Mouse (Mus musculus) heart, adult 8-10 months (tissue): ENCODE measurements around the gene Sbpl. TPM values are rescaled to one million over a fixed set of nuclear protein-coding genes. Genes with fewer than 3 reads are reported as not detected.
A peak's percentile ranks its signal among the peaks of the same experiment; 100 is the strongest.

Experiments
- DNase-seq: peaks from one replicate; pipeline ENCODE4 v3.0.0; 2022; ENCODE audit warnings: low spot score
- total RNA-seq, 4 experiments: library from RNA; stranded (reverse); gene quantifications; 2 replicates each; pipeline ENCODE4 v1.2.4; 2022

The Sbpl gene
- total RNA-seq, result not detected

DNA sequence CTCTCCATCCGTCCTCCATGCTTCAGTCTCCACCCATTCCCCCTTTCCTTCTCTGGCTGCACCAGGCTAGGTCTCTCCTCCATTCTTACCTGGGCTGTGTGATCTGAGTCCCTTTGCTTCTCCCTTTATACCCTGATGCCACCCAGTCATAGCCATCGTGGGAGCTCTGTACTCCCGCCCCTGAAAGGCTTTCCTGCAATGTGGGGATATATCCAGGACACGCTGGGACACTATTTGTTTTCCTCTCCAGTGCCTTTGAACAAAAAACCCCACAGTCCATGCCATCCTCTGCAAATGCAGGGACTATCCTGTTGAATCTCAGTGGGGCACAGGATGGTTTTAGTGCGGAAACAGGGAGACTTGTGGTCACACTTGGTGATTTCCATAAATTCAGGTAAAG, at the start of gene Sbpl:
Gene Sbpl (minus strand): TSS at position 101 of the 400 bp plus-strand sequence.
- no peak for DNase-seq

DNA sequence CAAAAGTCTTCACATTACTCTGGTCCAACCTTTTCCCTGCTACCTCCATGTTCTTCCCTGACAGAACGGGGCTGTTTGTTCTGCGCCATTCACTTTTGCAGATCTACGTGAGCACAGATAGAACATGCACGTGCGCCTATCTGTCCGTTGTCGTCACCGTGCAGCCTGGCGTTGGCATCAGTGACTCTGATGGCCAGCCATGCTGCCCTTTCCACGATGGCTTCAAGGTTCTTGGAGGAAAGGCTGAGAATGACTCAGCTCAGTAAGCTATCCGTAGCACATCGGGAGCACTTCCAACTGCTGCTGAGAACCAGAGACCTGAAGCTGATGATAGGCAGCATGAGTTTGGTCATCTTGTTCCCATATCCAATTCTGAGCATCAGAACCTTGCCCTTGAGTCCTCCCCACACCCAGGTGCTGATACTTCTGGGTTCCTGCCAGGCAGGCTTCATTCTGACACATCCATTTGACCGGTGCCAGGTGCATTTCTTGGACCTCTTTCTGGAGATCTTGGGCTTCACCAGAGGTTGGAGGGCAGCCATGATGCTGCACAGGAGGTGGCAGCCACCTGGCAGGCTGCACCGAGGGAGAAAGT, 49.1 kb upstream of the Sbpl start:
- DNase-seq, result no peak

DNA sequence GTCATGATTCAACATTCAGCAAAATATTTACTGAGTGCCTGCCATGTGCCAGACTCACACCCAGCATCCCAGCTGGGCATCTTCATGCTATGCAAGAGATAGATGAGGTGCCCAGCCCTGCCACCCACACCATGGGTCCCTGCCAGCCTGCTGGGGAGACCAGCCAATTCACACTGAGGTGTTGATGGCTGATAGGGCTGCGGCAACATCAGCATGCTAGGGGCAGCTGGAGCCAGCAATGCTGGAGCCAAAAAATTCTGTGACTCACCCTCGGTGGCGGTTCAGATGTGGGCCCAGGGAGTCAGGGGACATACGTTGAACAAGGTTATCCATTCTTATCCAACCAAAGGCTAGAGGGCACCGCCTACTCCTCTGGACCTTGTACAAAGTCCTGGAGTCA, 45.3 kb upstream of the Sbpl start:
- DNase-seq, result peak; percentile 64

DNA sequence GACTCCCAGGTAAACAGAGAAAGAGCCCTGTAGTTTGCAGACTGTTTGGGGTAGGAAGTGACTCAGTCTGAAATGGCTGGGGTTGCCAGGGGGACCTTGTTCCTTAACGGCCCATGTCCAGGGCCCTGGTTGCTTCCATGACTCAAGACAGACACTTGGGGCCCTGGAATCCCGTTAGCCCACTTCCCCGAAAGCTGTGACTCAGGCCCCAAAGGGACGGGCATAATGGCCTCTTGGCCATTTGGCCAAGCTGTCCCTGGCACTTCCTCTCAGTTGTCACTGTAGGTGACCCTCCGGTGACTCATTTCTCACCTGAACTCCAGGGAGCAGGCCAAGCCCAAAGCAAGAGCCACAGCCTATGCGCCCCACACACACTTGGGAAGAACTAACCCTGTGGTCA, 43.3 kb upstream of the Sbpl start:
- DNase-seq, result no peak

DNA sequence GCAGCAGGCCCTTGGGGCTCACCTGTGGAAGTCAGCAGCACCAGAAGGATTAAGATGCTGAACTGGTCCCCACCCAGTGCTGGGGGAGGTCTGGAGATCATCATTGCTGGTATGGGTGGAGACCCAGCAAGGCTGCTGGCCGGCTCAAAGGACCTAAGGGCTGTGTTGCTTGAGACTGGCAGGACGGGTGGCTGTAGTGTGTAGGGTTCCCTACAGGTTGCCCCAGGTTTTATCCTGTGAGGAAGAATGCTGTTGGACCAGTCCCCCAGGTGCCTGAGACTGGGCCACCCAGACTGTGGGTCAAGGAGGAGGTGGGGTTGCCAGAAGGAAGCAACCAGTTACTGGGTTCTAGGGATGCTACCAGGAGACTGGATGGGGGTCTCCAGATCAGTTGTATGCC, 42.8 kb upstream of the Sbpl start, which contains the start of gene Prss22:
Gene Prss22 (minus strand): TSS at position 200 of the 400 bp plus-strand sequence.
- no peak for DNase-seq

DNA sequence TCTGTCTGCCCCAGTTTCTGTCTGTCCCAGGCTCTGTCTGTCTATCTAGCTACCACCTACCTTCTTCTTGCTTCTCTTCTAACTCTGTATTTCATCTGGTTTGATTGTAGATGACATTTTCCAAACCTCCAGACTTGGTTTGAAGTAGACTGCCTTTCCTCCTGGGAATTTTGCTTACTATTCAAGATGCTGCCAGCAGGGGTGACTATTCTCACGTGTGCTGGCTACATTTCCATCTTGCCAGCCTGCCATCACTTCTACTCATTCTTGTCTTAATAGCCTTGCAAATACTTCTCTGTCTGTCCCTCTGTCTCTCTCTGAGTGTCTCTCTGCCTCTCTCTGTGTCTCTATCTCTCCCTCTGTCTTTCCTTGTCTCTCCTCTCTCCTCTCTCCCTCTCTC, 40.3 kb upstream of the Sbpl start:
- no peak for DNase-seq

DNA sequence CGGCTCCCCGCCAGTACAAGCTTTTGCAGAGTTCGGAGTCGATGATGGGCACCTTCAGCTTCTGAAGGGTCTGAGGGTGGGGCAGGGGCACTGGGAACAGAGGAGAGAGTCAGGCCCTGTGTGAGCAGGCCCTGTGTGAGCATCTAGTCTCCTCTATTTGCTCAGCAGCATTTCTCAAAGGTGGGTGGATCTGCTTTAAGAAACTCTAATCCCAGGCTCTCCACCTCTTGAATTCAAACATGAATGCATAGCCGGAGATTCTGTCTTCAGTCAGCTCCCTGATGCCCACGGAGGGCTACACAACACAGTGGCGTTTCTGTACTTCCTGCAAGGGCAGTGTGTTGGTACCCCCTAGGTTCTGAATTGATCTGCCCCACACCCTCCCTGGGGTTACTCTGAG, 39.6 kb upstream of the Sbpl start:
- no peak for DNase-seq

DNA sequence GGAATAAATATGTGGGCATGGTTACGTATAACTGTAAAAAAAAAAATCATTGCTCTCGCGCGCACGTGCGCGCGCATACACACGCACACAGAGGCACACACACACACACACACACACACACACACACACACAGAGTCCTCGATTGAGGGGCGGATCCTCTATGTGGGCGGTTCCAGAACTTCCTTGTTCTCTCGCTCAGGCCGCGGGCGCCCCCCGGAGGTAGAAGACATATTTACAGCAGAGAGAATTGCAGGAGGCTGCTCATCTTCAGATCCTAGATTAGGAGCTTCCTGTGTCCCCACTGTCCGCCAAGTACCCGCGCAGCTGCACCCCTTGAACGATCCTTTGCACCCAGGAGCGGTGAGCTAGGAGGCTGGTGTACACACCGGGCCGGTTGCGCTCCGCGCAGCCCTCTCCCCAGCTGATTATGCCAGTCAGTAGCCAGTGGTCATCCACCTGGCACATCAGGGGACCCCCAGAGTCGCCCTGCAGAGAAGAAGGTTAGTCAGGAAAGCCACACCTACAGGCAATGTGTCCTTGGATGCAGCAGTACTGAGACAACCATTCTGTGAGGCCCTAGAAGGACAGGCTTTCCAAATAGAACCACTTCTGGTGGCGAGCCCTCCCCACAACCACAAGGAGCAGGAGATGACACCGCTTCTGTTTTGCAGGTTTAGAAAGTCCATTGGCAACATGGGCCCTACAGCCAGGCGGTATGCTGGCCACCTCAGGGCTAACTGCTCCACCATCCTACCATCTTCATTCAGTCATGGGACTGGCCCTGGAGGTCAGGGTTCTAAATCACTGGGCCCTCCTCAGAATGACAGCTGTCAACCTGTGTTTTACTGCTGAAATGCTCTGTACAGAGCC, 38.7 kb upstream of the Sbpl start:
- DNase-seq, result peak; percentile 82

DNA sequence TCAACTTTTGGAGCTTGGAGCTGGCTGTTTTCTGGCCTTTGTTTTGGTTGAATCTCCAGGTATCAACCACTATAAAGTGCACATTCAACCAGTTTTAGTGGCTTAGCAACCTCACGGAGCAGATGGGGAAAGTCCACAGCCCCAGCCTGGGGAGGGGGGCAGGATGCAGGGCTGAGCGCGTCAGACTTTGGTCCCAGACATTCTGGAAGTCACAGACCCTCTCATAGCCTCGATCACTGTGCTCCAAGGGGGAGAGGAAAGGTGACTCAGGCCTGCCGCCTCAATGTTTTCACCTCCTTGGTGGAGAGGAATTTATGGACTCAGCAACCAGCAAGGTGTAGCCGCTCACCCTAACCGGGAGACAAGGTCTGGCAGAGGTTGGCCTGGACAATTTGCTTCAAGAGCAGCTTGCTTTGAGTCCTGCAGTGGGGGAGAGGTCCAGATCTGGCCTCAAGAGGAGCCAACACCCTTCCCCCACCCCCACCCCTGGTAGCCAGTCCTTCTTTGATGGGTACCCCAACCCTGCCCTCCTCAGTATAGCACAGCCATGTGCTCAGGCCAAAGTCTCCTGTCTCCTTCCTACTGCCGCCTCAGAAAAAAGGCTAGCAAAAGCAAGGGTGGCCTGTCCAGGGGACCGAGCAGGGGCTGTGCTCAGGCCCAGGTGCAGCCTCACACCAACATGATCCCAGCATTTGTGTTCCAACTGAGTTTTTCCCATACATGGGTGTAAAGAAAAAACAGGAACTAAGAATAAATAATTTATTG, 37.9 kb upstream of the Sbpl start:
- DNase-seq, result no peak

DNA sequence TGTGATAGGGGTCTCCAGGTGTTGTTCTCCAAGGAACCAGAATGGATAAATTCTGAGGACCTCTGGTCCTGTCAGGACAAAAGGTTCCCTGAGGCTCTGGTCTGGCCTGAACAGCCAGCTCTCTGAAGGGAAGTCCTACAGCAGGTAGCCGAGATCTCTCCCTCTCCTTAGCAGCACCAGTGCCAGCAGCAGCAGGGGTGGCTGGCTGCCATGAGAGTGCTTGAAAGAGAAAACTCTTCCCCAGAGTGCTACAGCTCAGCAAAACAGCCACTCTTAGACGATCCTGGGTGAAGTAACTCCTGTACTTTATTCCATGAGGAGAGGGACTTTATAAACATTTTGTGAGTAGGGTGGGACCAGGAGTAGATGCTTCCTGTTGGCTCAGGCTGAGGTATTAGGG, 34.7 kb upstream of the Sbpl start:
- no peak for DNase-seq

DNA sequence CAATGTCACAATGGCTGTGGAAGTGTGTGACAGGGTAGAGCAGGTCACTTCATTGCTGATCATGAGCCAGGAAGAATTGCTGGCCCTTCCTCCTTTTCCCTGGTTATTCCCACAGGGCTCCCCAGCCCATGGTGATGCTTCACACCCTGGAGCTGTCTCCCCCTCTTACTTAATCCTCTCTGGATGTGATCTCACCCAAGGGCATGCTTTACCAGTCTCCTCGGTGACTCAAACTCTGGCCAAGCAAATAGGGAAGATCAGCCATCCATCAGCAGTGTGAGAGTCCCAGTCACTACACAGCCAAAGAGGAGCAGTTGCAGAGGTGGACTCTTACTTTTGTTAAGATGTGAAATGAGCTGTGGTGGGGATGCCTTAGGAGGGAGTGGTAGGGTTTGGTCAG, 29.9 kb upstream of the Sbpl start:
- DNase-seq, result no peak

DNA sequence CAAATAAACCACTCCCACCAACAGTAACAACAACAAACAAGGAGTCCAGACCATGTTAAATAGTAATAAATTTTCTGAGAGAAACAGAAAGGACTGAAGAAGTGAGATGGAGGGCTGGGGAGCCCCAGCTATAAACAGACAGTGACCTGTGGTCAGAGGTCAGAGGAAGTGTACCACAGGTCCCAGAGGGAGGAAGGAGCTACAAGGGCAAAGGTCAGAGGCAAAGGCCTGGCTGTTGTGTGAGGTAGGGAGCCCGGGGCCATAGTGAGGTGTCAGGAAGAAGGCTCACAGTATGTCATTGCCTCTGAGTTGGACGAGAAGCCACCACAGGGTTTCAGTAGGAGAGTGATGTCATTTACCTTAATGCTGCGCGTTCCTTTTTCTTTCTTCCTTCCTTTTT, 27.8 kb upstream of the Sbpl start:
- no peak for DNase-seq

DNA sequence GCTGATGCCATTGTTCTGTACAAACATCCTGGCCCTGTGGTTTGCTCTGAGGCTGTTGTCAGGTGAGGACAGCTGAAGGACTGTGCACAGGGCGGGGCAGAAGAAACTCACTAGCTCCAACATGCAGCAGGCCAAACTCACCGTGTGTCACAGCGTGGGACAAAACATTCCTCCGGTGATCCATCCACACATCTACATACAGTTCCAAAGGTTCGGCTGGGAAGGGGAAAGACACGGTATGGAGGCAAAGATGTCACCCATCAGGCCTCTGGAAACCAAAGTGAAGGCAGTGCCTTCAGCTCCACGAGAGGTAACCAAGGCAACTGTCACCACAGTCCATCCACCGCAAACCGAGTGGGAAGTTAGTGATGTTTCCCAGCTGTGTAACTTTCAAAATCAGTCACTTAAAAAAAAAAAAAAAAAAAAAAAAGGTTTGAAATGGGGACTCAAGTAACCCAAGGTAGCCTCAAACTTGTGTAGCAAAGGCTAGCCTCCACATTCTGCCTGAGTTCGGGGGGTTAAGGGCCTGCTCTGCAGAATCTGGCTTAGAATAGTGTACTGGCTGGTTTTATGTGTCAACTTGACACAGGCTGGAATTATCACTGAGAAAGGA, 25.3 kb upstream of the Sbpl start, which contains the start of gene Prss30:
Gene Prss30 (minus strand): TSS at position 270 of the 613 bp plus-strand sequence.
- DNase-seq, result no peak

DNA sequence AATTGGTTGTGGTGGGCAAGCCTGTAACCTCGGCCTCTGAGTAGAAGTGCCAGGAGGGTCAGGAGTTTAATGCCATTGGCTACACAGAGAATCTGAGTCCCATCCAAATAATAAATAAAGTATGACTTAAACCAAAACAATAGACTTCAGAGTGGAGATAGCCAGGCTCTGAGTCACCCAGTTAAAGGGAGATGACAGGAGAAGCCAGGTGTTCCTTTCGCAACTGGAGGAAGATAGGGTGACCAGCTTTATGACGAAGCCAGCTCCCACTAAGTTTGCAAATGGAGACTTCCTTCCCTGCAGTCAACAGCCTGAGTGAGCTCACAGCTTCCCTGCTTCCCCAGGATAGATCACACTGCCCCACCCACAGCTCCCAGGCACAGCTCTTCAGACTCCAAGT, 24.4 kb upstream of the Sbpl start:
- no peak for DNase-seq

DNA sequence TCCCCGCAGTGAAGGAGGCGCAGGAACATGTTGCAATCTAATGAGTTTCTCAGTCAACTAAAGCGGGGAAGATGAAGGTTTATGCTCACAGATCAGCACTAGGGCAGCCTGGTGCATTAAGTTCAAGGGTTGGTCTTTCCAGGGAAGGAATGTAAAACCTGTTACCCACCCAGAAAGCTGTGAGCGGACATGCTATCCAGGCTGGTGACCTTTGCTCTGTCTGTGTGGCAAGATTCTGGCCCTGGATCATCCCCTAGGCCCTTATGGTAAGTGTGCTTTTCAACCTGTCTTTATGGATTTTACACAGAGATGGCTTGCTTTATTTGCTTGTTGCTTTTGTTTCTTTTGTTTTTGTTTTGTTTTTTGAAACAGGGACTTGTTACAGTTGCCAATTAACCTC, 21.6 kb upstream of the Sbpl start:
- DNase-seq, result no peak

DNA sequence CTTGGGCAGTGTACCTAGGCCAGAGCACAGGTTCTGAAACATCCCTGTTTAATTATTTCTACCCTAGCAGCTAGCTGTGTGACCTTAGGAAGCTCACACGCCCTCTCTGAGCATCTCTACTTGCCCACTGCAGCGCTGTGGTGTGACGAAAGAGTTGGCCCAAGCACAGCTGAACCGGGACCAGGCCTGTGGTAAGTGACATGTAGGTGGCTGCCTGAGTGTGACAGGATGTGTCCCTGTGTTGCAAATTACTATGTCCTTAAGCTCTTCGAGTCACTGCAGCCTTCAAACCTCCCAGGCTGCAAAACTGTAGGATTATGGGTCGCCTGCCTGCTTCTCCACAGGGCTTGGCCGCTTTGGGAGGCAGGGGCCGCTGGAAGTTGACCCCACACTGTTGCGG, 16.2 kb upstream of the Sbpl start:
- no peak for DNase-seq

DNA sequence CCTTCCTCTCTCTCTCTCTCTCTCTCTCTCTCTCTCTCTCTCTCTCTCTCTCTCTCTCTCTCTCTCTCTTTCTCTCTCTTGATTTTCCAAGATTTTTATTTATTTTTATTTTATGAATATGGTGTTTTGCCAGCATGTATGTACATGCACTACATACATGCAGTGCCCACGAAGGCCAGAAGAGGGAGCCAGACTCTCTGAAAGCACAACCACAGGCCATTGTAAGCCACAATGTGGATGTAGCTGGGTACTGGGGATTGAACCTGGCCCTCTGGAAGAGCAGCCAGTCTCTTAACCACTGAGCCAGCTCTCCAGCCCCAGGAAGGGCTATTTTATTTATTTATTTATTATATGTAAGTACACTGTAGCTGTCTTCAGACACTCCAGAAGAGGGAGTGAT, 14.2 kb upstream of the Sbpl start:
- DNase-seq, result peak; percentile 63

DNA sequence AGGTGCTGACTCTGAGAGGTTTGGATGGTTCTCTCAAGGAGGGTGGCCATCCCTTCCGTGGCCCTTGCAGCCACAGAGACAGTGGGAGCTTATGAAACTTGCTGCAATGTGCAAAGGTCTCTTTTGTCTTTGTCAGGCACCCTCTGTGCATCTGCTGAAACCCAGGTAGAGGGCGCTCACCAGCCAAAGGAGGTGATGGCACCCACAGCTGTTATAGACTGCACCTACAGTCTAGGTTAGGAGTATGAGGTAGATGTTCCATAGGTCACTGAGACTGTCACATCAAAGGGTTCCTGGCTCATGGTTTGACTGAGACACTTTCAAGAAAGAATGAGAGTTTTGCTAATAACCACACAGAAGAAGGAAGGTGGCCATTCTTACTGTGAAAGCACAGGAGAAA, 13.7 kb upstream of the Sbpl start:
- no peak for DNase-seq

DNA sequence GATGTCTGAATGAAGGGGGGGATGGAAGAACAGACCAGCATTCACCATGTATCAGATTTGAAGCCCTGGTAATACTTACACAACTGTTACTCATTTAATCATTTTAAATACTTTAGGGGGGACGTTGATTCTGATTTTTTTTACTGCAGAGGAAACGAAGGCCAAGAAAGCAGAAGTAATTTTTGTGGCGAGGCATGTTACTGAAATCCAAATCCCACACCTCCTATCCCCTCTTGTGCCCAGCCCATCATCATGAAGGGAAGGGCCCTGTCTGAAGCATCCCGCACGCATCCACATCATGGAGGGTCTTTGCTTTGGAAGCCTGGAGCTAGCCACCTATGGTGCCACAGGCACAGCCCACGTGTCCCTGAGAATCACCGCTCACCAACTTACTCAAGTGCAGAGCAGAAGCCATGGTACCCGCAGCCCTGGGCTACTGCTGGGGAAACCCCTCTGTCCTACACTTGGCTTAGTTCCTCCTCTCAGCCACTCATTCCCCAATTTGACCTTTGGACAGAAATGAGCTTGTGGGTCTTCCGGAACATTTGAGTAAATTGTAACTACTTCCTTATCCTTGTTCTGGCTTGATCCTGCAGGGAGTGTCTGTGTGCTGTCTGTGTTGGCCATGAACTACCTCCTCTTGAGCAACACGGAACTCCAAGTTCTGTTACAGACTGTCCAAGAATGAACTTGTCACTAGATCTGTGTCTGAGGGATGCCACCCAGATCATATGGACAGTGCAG, 11.8 kb upstream of the Sbpl start:
- peak; percentile 17 for DNase-seq

DNA sequence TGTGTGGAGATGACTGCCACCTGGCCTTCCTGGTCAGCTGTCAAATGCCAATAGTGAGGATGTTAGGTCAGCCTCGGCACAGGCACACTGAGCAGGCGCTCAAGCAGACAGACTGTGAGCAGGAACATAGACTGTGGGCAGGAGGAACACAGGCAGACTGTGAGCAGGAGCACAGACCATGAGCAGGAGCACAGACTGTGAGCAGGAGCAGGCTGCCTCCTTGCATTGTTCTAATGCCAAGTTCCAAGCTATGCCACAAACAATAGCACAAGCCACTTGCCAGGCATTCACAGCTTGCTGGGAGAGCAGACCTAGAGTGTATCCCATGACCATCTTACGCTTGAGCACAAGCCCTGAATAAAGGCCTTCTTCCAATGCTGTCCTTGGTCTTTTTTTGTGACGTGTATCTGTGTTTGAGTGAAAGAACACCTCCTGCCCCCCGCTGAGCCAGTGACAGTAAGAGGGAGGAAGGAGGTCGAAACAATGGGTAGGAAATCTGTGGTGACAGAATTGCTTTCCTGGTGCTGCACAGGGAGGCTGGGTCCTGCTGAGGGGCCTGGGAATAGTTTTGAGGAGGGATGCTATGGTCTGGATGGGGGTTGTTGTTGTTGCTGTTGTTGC, 10.8 kb upstream of the Sbpl start:
- DNase-seq, result no peak

DNA sequence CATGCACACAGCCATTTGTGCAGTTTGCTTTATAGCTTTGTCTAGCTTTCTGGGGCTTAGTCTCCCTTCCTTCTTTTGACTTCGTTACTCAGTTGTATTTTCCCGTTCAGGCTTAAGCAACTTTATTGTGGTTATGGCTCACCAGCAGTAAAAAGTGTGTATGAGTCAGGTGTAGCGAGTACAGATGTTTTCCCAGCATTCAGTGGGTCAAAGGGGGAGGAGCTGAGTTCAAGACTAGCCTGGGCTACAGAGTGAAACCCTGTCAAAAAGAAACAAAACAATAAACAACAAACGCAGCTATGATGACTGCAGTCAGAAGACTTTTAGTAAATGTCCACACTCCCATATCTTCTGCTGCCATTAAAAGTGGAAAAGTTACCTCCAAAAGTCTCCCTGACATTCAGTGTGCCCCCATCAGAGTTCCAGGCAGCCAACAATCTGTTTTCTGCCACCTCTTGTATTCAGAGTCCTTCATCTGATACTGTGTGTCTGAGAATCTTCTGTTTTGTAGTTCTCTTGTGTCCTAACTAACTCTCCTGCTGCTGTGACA, 6.6 kb upstream of the Sbpl start:
- no peak for DNase-seq
